ENCODE assay signal across 15 mouse cellular contexts in genomic region chr10:13098895-13099294, GRCm38 (mm10). TPM values are rescaled to one million over a fixed set of nuclear protein-coding genes. Genes with fewer than 3 reads are reported as not detected.
DNase-seq lines count a peak whose midpoint lies in the region; ATAC-seq lines count a peak whose summit lies in the region.
"Had no signal": no experiment of that assay in that cellular context is flagged by ENCODE, and none has a peak within 500 bp of the region (broad histone marks: within the 10 kb centered on the region; RNA-seq: fewer than 3 reads in every experiment).

No protein-coding gene starts in this region.

- no peak overlapping the region for H3K4me2 ChIP-seq in forebrain, embryonic 16.5 days (ENCODE audit: low read length)
- H3K4me2 ChIP-seq in stomach, embryonic 15.5 days, result no peak overlapping the region
- H3K4me2 ChIP-seq: embryonic facial prominence, embryonic 13.5 days; forebrain, embryonic 13.5 days; heart, embryonic 13.5 days; hindbrain, embryonic 15.5 days had no signal

- no peak for DNase-seq in forebrain, embryonic 10.5 days (ENCODE audit: extremely low spot score, low spot score)
- DNase-seq in Muller cell, postnatal 12 days (ENCODE audit: inconsistent ontology term), result peak; percentile 63
- no peak for DNase-seq in kidney, postnatal 25 days
- no peak for DNase-seq in frontal cortex, postnatal 10 days (ENCODE audit: low spot score in 2 of 2)
- DNase-seq: cerebellum, adult 11-12 months; cerebellum, adult 9-10 months; cerebellum, postnatal 25 days; gastrocnemius, postnatal 36 days; heart, postnatal 36 days had no signal

- no peaks in the 10 kb centered on the region for H3K9me3 ChIP-seq in forebrain, embryonic 10.5 days
- no peaks in the 10 kb centered on the region for H3K9me3 ChIP-seq in forebrain, embryonic 16.5 days (ENCODE audit: control insufficient read depth, low read length)
- H3K9me3 ChIP-seq in stomach, embryonic 15.5 days, result no peaks in the 10 kb centered on the region
- H3K9me3 ChIP-seq: embryonic facial prominence, embryonic 13.5 days; forebrain, embryonic 13.5 days; hindbrain, embryonic 15.5 days had no signal

- 91% methylated on average over 1 of the region's 1 CpGs for WGBS in forebrain, embryonic 10.5 days
- 91% methylated on average over 1 of the region's 1 CpGs for WGBS in forebrain, embryonic 16.5 days
- 83% methylated on average over 1 of the region's 1 CpGs for WGBS in stomach, embryonic 15.5 days

- H3K4me1 ChIP-seq in forebrain, embryonic 10.5 days, result peaks cover 31% of the 10 kb centered on the region
- H3K4me1 ChIP-seq in forebrain, embryonic 16.5 days (replicated peaks; ENCODE audit: control insufficient read depth, insufficient read depth, low read length), result no peaks in the 10 kb centered on the region
- H3K4me1 ChIP-seq in stomach, embryonic 15.5 days, result peaks cover 15% of the 10 kb centered on the region; the same call in 1 of the 2 replicates
- H3K4me1 ChIP-seq: embryonic facial prominence, embryonic 13.5 days; hindbrain, embryonic 15.5 days had no signal

- 0 out of 2 replicates have a peak, but pooled peaks cover 2% of the 10 kb centered on the region for H3K36me3 ChIP-seq in forebrain, embryonic 10.5 days (replicated peaks)
- no peaks in the 10 kb centered on the region for H3K36me3 ChIP-seq in forebrain, embryonic 16.5 days (ENCODE audit: control insufficient read depth, insufficient read depth)
- no peaks in the 10 kb centered on the region for H3K36me3 ChIP-seq in stomach, embryonic 15.5 days
- H3K36me3 ChIP-seq: embryonic facial prominence, embryonic 13.5 days; hindbrain, embryonic 15.5 days had no signal

- H3K27me3 ChIP-seq in forebrain, embryonic 10.5 days (ENCODE audit: poor library complexity, severe bottlenecking), result no peaks in the 10 kb centered on the region
- H3K27me3 ChIP-seq in forebrain, embryonic 16.5 days (replicated peaks; ENCODE audit: control insufficient read depth, insufficient read depth, low read length), result no peaks in the 10 kb centered on the region
- no peaks in the 10 kb centered on the region for H3K27me3 ChIP-seq in stomach, embryonic 15.5 days (replicated peaks)
- H3K27me3 ChIP-seq: embryonic facial prominence, embryonic 13.5 days; forebrain, embryonic 13.5 days; heart, embryonic 13.5 days; hindbrain, embryonic 15.5 days had no signal

- no peak for ATAC-seq in forebrain, embryonic 16.5 days
- no peak for ATAC-seq in stomach, embryonic 15.5 days (ENCODE audit: insufficient read depth, low FRiP score, low read depth)
- ATAC-seq: forebrain, embryonic 13.5 days had no signal

- no peak overlapping the region for H3K4me3 ChIP-seq in forebrain, embryonic 10.5 days
- H3K4me3 ChIP-seq in forebrain, embryonic 16.5 days (replicated peaks; ENCODE audit: low read length), result no peak overlapping the region
- H3K4me3 ChIP-seq in stomach, embryonic 15.5 days (replicated peaks), result no peak overlapping the region
- H3K4me3 ChIP-seq: embryonic facial prominence, embryonic 13.5 days; forebrain, embryonic 13.5 days; heart, embryonic 13.5 days; hindbrain, embryonic 15.5 days had no signal

- no peak overlapping the region for H3K9ac ChIP-seq in forebrain, embryonic 16.5 days (replicated peaks; ENCODE audit: low read depth, low read length)
- H3K9ac ChIP-seq in stomach, embryonic 15.5 days, result no peak overlapping the region
- H3K9ac ChIP-seq: embryonic facial prominence, embryonic 13.5 days; forebrain, embryonic 13.5 days; heart, embryonic 13.5 days; hindbrain, embryonic 15.5 days had no signal

- H3K27ac ChIP-seq in forebrain, embryonic 10.5 days, result peak overlapping the region; percentile 8; the same call in 1 of the 2 replicates
- no peak overlapping the region for H3K27ac ChIP-seq in forebrain, embryonic 16.5 days (ENCODE audit: low read length)
- H3K27ac ChIP-seq in stomach, embryonic 15.5 days, result peak overlapping the region; percentile 33; the same call in 1 of the 2 replicates
- H3K27ac ChIP-seq: embryonic facial prominence, embryonic 13.5 days; forebrain, embryonic 13.5 days; heart, embryonic 13.5 days; hindbrain, embryonic 15.5 days had no signal

RNA-seq across cellular contexts. Expression of gene Plagl1, which starts 38.6 kb away (rescaled TPM):
- polyA plus RNA-seq in forebrain, embryonic 10.5 days (2016; fragmentation: Nextera tagmentation; extraction: Ambion mirVana), result 86.7 and 89.5 TPM in 2 replicates
- 38.6 and 42.3 TPM in 2 replicates for polyA plus RNA-seq in forebrain, embryonic 16.5 days (2015; fragmentation: Nextera tagmentation; extraction: Ambion mirVana)
- polyA plus RNA-seq in stomach, embryonic 15.5 days (2015; fragmentation: Nextera tagmentation; extraction: Ambion mirVana), result 237 and 238 TPM in 2 replicates
